Mouse (Mus musculus) forebrain, postnatal 0 days (tissue): ENCODE data around the gene Twist1. TPM values are rescaled to one million over a fixed set of nuclear protein-coding genes. Genes with fewer than 3 reads are reported as not detected.

ENCODE experiments used
- ATAC-seq: fragments of 200-750 bp; cut with Nextera tagmentation; 2 replicates; pipeline ENCODE4 v1.8.0; 2017; ENCODE audit warnings: mild to moderate bottlenecking, moderate library complexity
- DNase-seq: peaks from one replicate; pipeline ENCODE4 v3.0.0-alpha.2; 2015
- H3K27ac ChIP-seq: fragments of 300-500 bp; sonication (generic); 2 replicates; pipeline ENCODE4 v1.5.1; 2014; ENCODE audit warnings: low read depth, mild to moderate bottlenecking, antibody characterized with exemption, low read length, moderate library complexity, mixed read lengths
- H3K27me3 ChIP-seq: fragments of 300-500 bp; sonication (generic); 2 replicates; pipeline ENCODE4 v1.6.1; 2014; ENCODE audit warnings: mild to moderate bottlenecking, low read length, mixed read lengths; ENCODE audit not compliant: insufficient read depth
- H3K36me3 ChIP-seq: fragments of 300-500 bp; sonication (generic); 2 replicates; pipeline ENCODE4 v1.6.1; 2014; ENCODE audit warnings: mild to moderate bottlenecking, moderate library complexity; ENCODE audit not compliant: insufficient read depth
- H3K4me1 ChIP-seq: fragments of 300-500 bp; sonication (generic); 2 replicates; pipeline ENCODE4 v1.6.1; 2014; ENCODE audit warnings: antibody characterized with exemption; ENCODE audit not compliant: insufficient read depth
- H3K4me2 ChIP-seq: fragments of 300-500 bp; sonication (generic); 2 replicates; pipeline ENCODE4 v1.6.1; 2014; ENCODE audit warnings: low read depth, mild to moderate bottlenecking, moderate library complexity
- H3K4me3 ChIP-seq: fragments of 300-500 bp; sonication (generic); 2 replicates; pipeline ENCODE4 v1.5.1; 2014; ENCODE audit warnings: low read depth, low read length, mixed read lengths
- H3K9ac ChIP-seq: fragments of 300-500 bp; sonication (generic); 2 replicates; pipeline ENCODE4 v1.6.1; 2014; ENCODE audit warnings: mild to moderate bottlenecking
- H3K9me3 ChIP-seq: fragments of 300-500 bp; sonication (generic); 2 replicates; pipeline ENCODE4 v1.6.1; 2016; ENCODE audit warnings: low read length
- CTCF ChIP-seq: sonication (generic); IDR thresholded peaks from 2 replicates; pipeline ENCODE4 v1.5.1; 2016; ENCODE audit warnings: antibody characterized with exemption, control low read depth, low read depth
- WGBS: fragments of 180-500 bp; shearing (Covaris S2); extraction: QIAGEN DNeasy Blood & Tissue Kit; methylation state at CpG from one replicate; pipeline ENCODE4 v1.1.7; 2014; 5-methylcytosine and 5-hydroxymethylcytosine counted together
- polyA plus RNA-seq: library from polyadenylated mRNA; unstranded; fragments of >200 nt; fragmentation: Nextera tagmentation; extraction: Ambion mirVana; gene quantifications from 2 replicates; pipeline ENCODE4 v1.2.1, GENCODE M21; 2015
- total RNA-seq: library from RNA; depleted of rRNA; stranded (reverse); fragments of >200 nt; gene quantifications from 2 replicates; pipeline ENCODE4 v1.2.3, GENCODE M21; 2014; rRNA removed

Gene Twist1
- total and polyA plus RNA-seq, 2 experiments from 2014 or later: 0.73 to 4.1 TPM

DNA sequence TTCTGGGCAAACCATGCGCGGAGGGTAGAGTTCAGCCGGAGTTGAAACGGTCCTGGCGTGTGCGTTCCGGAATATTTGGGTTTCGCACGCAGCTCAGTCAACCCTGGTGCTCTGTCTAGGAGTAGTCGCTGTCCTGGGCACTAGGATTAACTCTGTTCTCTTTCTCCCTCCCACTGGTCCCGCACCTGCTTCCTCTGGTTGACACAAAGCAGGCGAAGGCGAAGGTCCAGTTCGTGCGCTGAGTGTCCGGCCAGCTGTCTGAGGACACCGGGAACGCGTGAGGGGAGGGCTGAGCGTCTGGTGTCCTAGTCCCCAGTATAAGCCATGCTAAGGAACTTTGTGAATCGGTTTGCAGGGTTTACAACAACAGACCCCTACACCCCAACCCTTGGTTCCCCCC is 10.0 kb downstream of the Twist1 start:
- no peaks in the 10 kb centered on the region; the same call in 1 of the 2 replicates for H3K4me1 ChIP-seq
- no peaks in the 10 kb centered on the region for H3K36me3 ChIP-seq
- H3K9me3 ChIP-seq: no peaks in the 10 kb centered on the region
- H3K4me3 ChIP-seq: no peak overlapping the region; the same call in 1 of the 2 replicates
- peak overlapping the region; percentile 19 for H3K4me2 ChIP-seq
- DNase-seq (peak; percentile 38), ATAC-seq (peak; percentile 60)
- WGBS: under 1% methylated on average over 21 of the region's 21 CpGs
- no peak overlapping the region for H3K9ac ChIP-seq
- no peak for TF ChIP-seq CTCF
- peaks cover 83% of the 10 kb centered on the region for H3K27me3 ChIP-seq
- H3K27ac ChIP-seq: no peak overlapping the region

DNA sequence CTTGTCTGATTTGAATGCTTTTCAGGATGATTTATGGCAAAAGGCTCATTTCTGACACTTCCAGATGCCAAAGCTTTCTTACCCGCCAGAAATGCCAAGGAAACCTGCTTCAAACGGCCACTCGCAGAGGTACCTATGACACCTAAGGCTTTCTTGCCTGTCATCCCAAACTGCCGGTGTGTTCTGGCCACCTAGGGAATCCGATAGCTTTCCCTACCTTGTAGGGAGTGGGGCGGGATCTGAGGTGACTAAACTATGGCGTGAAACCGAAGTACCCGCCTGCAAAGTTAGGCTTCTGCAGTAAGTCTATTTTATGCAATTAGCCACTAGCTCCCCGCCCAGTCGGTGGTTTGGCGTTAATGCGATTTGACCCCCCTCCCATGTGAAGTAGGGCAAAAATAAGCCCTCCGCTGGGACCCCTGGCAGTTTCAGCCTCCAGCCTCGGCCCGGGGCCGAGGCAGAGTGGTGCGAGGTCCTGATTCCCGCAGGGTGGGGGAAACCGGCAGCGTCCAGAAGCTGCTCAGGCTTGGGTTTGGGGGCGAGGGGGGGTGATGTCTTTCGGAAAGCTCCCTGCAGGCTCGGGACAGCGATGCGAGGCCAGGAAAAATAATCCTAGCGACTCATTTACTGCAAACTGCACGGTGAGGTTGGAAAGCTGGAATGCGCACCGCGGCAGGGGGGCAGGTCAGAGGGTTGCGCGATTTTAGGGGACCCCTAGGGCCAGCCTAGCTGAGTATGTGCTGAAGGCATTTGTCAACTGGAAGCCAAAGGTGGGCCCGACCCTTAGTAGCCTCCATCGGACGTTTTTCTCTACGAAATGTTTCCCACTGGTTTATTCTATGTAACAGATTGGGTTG is 10.8 kb downstream of the Twist1 start:
- no peak overlapping the region for H3K4me2 ChIP-seq
- no peaks in the 10 kb centered on the region; the same call in 1 of the 2 replicates for H3K4me1 ChIP-seq
- H3K36me3 ChIP-seq: no peaks in the 10 kb centered on the region
- ATAC-seq (no peak), DNase-seq (peak; percentile 30)
- WGBS: 1% methylated on average over 37 of the region's 37 CpGs
- H3K9ac ChIP-seq: no peak overlapping the region
- peaks cover 83% of the 10 kb centered on the region for H3K27me3 ChIP-seq
- no peak overlapping the region for H3K27ac ChIP-seq
- H3K4me3 ChIP-seq: no peak overlapping the region
- no peaks in the 10 kb centered on the region for H3K9me3 ChIP-seq
- TF ChIP-seq CTCF: no peak

DNA sequence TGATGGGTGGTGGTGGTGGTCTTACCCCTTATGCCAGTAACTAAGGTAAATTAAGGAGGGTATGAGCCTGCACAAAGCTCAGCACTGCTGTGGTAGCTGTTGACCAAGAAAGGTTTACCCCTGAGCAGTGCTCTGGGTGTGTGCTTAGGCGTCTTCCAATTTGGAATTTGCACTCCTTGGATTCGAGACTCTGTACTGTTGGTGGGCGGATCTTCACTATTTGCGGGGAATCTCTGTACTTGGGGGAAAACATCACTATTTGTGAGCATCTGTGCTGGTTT is 11.4 kb downstream of the Twist1 start:
- peaks cover 81% of the 10 kb centered on the region for H3K27me3 ChIP-seq
- 0 out of 2 replicates have a peak, but pooled peaks have one; percentile 25 for ATAC-seq

DNA sequence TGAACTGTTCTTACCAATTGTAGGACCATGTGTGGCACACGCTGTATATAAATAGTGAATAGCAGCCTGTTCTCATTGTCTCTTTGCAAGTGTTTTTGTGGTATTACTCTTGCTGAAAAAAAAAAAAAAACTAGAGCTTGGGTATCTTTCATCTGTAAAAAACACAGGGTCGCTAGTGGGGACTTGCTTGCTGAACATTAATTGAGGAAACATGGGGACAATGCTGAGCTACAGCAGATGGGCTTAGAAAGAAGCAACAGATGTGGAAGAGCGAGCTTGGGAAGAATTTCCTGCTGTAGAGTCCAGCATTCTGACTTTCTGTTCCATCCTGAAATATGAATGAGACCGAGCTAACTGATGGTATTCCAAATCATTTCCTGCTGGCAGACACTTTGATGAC is 22.7 kb downstream of the Twist1 start:
- H3K27me3 ChIP-seq: no peaks in the 10 kb centered on the region; the same call in 1 of the 2 replicates
- no peak overlapping the region for H3K4me2 ChIP-seq
- H3K27ac ChIP-seq: no peak overlapping the region
- DNase-seq (no peak), ATAC-seq (no peak)
- H3K36me3 ChIP-seq: no peaks in the 10 kb centered on the region
- H3K4me1 ChIP-seq: no peaks in the 10 kb centered on the region
- H3K9ac ChIP-seq: no peak overlapping the region
- no peak for TF ChIP-seq CTCF
- H3K9me3 ChIP-seq: no peaks in the 10 kb centered on the region
- H3K4me3 ChIP-seq: no peak overlapping the region
- WGBS: 74% methylated on average over 4 of the region's 4 CpGs

More for the DNA sequence above, 11.4 kb downstream of the Twist1 start:
- Histone ChIP-seq H3K4me2 (no peak overlapping the region), H3K9ac (no peak overlapping the region), H3K36me3 (no peaks in the 10 kb centered on the region), H3K27ac (no peak overlapping the region), H3K4me3 (no peak overlapping the region), H3K9me3 (no peaks in the 10 kb centered on the region), H3K4me1 (no peaks in the 10 kb centered on the region; the same call in 1 of the 2 replicates)
- no peak for TF ChIP-seq CTCF
- DNase-seq: no peak
- 6% methylated on average over 4 of the region's 4 CpGs for WGBS

DNA sequence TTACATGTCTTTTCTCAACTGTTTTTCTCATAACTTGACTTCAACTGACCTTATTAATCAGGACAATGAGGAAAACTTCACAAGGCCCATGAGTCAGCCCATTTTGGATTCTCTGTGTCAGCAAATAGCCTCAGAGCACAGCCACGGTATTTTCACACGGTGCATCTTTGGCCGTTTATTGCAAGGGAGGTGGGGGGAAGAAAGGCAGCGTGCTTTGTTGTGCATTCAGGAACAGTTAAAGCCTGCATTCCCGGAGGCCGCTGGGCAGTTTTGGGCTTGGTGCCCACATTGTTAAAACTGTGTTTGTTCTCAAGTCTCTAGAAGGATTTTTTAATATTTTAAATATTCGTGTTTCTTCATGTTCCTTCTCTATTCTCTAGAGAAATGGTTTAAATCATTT is 24.0 kb downstream of the Twist1 start:
- Histone ChIP-seq H3K27ac (no peak overlapping the region), H3K4me2 (no peak overlapping the region), H3K4me3 (no peak overlapping the region), H3K4me1 (no peaks in the 10 kb centered on the region), H3K9ac (no peak overlapping the region), H3K36me3 (no peaks in the 10 kb centered on the region), H3K27me3 (no peaks in the 10 kb centered on the region; the same call in 1 of the 2 replicates), H3K9me3 (no peaks in the 10 kb centered on the region)
- 16% methylated on average over 7 of the region's 7 CpGs for WGBS
- TF ChIP-seq CTCF: no peak
- no peak for ATAC-seq
- no peak for DNase-seq

DNA sequence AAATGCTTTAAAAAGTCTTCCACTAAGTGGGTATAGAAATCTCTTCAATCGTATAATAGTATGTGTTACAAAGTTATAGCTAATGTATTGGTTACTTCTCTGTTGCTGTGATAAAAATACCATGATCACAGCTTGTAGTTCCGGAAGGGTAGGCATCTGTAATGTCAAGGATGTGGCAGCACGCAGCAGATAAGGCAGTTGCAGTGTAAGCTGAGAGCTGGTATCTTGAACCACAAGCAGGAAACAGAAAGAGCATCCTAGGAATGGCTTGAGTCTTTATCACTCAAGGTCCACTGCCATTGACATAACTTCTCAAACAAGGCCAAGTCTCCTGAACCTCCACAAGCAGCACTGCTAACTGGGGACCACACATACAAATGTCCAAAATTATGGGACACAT is 35.7 kb downstream of the Twist1 start:
- no peak for DNase-seq
- Histone ChIP-seq H3K4me1 (no peaks in the 10 kb centered on the region), H3K9ac (no peak overlapping the region), H3K27ac (no peak overlapping the region), H3K9me3 (no peaks in the 10 kb centered on the region), H3K4me3 (no peak overlapping the region), H3K4me2 (no peak overlapping the region), H3K36me3 (no peaks in the 10 kb centered on the region), H3K27me3 (no peaks in the 10 kb centered on the region)
- no peak for TF ChIP-seq CTCF
- no peak for ATAC-seq
- 93% methylated on average over 3 of the region's 3 CpGs for WGBS

Other genes with a start within 250 kb of the Twist1 start
- 0.48 TPM in 1 of 2 replicates, not detected in the other for gene Ferd3l, start 29.2 kb upstream of the Twist1 start, total RNA-seq
- not detected in 2 replicates for gene Ferd3l, start 29.2 kb upstream of the Twist1 start, polyA plus RNA-seq